Mouse (Mus musculus): ENCODE measurements around the gene Mrps7. TPM values are rescaled to one million over a fixed set of nuclear protein-coding genes. Genes with fewer than 3 reads are reported as not detected.

Gene Mrps7
- total and polyA plus RNA-seq, 3 experiments, result 33.9 to 80.1 (median 74.6) TPM

DNA sequence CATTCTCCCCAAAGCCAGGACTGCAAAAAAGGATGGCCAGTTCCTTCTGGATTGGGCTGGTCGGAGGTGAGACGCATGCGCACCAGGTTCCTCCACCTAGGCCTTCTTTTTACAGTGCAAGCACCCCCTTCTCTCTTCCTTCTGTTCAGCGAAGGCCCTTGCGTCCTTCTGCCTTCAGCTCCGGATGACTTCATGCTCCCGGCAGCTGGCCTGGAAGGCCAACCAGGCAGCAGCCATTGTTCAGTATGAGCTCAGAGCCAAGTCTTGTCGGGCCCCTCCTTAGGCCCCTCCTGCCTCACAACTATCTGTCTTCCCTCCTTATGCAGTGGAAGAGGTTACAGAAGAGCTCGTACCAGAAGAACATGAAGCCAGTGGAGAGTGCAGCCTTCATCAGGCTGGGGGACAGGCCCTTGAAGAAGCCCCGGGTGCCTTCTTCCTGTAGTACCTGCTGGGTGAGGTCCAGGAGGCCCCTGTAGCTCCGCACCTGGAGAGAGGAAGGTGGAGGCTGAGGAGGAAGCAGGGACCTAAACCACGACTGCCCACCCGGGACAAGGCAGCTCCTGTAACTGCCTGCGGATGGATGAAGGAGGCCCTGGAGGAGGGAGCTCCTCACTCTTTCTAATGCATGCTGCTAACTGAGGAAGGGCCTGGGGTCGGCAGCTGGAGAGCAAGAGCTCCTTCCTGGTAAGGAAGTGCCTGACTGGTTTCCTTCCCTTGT is 11.5 kb downstream of the Mrps7 start:
- DNase-seq, result peak in 1 of 2 experiments; percentile 36

DNA sequence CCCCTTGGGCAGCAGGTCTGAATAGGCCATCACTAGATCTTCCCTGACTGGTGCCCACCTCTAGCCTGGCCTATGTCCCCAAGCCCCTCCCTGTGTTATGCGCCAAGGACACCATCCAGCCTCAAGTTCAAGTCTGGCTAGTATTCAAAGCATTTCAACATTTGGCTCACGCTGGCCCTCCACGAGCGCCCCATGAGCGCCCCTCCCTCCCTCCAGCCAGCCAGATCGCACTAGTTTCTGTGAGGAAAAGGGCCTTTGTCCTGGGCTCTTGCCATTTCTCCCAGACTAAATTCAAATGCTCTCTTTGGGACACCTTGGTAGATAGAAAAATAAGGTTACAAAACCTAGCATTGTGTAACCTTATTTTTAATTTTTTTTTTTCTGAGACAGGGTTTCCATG is 12.2 kb downstream of the Mrps7 start:
- DNase-seq, result no peak

More for the DNA sequence above, 11.5 kb downstream of the Mrps7 start:
- H3K27me3 ChIP-seq (ENCODE audit: control insufficient read depth, insufficient read depth, low read length), result no peaks in the 10 kb centered on the region
- no peaks in the 10 kb centered on the region for H3K79me2 ChIP-seq (replicated peaks; ENCODE audit: control insufficient read depth, insufficient read depth, low read length)
- no peak overlapping the region for H3K4me3 ChIP-seq
- TF ChIP-seq EP300 (IDR thresholded peaks at IDR 0.05; ENCODE audit: insufficient read depth, low read depth, low read length), result no peak
- no peak for TF ChIP-seq CTCF (IDR thresholded peaks at IDR 0.05)
- no peak for TF ChIP-seq POLR2A (IDR thresholded peaks at IDR 0.05; ENCODE audit: insufficient read depth, low read depth, low read length)
- no peak overlapping the region for H3K9ac ChIP-seq (ENCODE audit: low read depth, low read length)
- H3K36me3 ChIP-seq (ENCODE audit: control insufficient read depth, insufficient read depth, low read length), result no peaks in the 10 kb centered on the region
- 55% methylated on average over 15 of the region's 15 CpGs for WGBS
- H3K27ac ChIP-seq, result no peak overlapping the region; the same call in 1 of the 2 replicates
- peaks cover 5% of the 10 kb centered on the region for H3K4me1 ChIP-seq (ENCODE audit: control insufficient read depth, insufficient read depth, low read length)
- intact Hi-C loops (cut with DNase I), result no loop called here

DNA sequence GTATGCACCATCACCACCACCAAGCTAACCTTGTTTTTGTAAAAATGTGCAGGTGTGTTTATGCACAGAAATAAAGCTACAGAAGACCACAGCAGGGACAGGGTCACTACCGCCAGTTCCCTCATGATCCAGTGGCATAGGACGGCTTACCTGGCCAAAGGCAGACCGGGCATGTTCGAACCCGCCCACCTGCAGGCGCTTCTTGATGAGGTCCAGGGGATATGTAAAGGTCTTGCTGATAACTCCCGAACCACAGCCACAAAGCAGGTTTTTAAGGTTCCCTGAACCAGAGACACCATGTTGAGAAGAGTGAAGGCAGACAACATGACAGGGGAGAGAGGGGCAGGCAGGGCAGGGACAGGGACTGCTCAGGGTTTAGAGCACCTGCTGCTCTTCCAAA is 12.6 kb downstream of the Mrps7 start:
- TF ChIP-seq CTCF (IDR thresholded peaks at IDR 0.05) (no peak), POLR2A (IDR thresholded peaks at IDR 0.05; ENCODE audit: insufficient read depth, low read depth, low read length) (no peak), EP300 (IDR thresholded peaks at IDR 0.05; ENCODE audit: insufficient read depth, low read depth, low read length) (no peak)
- no peak for DNase-seq
- Histone ChIP-seq H3K4me1 (ENCODE audit: control insufficient read depth, insufficient read depth, low read length) (peaks cover 5% of the 10 kb centered on the region), H3K27me3 (ENCODE audit: control insufficient read depth, insufficient read depth, low read length) (no peaks in the 10 kb centered on the region), H3K36me3 (ENCODE audit: control insufficient read depth, insufficient read depth, low read length) (no peaks in the 10 kb centered on the region), H3K4me3 (no peak overlapping the region), H3K79me2 (replicated peaks; ENCODE audit: control insufficient read depth, insufficient read depth, low read length) (no peaks in the 10 kb centered on the region), H3K27ac (no peak overlapping the region), H3K9ac (ENCODE audit: low read depth, low read length) (no peak overlapping the region)
- intact Hi-C loops (cut with DNase I), result no loop called here
- 93% methylated on average over 7 of the region's 7 CpGs for WGBS

More for the DNA sequence above, 12.2 kb downstream of the Mrps7 start:
- Histone ChIP-seq H3K36me3 (ENCODE audit: control insufficient read depth, insufficient read depth, low read length) (no peaks in the 10 kb centered on the region), H3K27me3 (ENCODE audit: control insufficient read depth, insufficient read depth, low read length) (no peaks in the 10 kb centered on the region), H3K4me3 (no peak overlapping the region), H3K27ac (no peak overlapping the region), H3K79me2 (replicated peaks; ENCODE audit: control insufficient read depth, insufficient read depth, low read length) (no peaks in the 10 kb centered on the region), H3K4me1 (ENCODE audit: control insufficient read depth, insufficient read depth, low read length) (peaks cover 5% of the 10 kb centered on the region), H3K9ac (ENCODE audit: low read depth, low read length) (no peak overlapping the region)
- 83% methylated on average over 6 of the region's 6 CpGs for WGBS
- TF ChIP-seq POLR2A (IDR thresholded peaks at IDR 0.05; ENCODE audit: insufficient read depth, low read depth, low read length) (no peak), CTCF (IDR thresholded peaks at IDR 0.05) (no peak), EP300 (IDR thresholded peaks at IDR 0.05; ENCODE audit: insufficient read depth, low read depth, low read length) (no peak)
- intact Hi-C loops (cut with DNase I), result no loop called here

DNA sequence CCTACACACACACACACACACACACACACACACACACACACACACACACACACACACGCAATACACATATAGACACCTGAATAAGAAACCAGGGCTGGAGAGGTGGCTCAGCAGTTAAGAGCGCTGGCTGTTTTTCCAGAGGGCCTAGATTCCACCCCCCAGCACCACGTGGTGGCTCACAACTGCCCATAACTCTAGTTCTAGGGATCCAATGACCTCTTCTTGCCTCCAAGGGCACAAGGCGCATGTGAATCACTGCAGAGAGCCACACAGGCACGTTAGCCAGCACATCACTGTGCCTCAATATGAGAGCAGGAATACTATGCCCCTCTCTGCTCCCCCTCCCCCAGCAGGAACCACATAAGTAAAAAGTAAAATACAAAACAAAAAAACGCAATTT is 13.2 kb downstream of the Mrps7 start:
- intact Hi-C loops (cut with DNase I), result no loop called here
- 82% methylated on average over 6 of the region's 6 CpGs for WGBS
- Histone ChIP-seq H3K79me2 (replicated peaks; ENCODE audit: control insufficient read depth, insufficient read depth, low read length) (no peaks in the 10 kb centered on the region), H3K27me3 (ENCODE audit: control insufficient read depth, insufficient read depth, low read length) (no peaks in the 10 kb centered on the region), H3K36me3 (ENCODE audit: control insufficient read depth, insufficient read depth, low read length) (no peaks in the 10 kb centered on the region), H3K27ac (no peak overlapping the region), H3K4me3 (no peak overlapping the region), H3K9ac (ENCODE audit: low read depth, low read length) (no peak overlapping the region), H3K4me1 (ENCODE audit: control insufficient read depth, insufficient read depth, low read length) (peaks cover 3% of the 10 kb centered on the region)
- TF ChIP-seq EP300 (IDR thresholded peaks at IDR 0.05; ENCODE audit: insufficient read depth, low read depth, low read length), result no peak
- TF ChIP-seq CTCF (IDR thresholded peaks at IDR 0.05), result no peak
- TF ChIP-seq POLR2A (IDR thresholded peaks at IDR 0.05; ENCODE audit: insufficient read depth, low read depth, low read length), result no peak
- DNase-seq, result no peak

DNA sequence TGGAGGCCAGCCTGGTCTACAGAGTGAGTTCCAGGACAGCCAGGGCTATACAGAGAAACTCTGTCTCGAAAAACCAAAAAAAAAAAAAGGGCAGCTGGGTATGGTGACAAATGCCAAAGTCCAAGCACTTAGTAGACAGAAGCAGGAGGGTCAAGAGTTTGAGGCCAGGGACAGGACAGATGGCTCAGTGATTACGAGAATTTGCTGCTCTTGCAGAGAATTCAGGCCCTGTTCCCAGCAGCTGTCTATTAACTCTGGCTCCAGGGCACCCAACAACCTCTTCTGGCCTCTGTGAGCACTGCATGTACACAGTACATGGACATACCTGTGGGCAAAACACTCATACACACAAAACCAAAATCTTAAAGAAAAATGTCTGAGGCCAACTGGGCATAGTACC is 14.3 kb downstream of the Mrps7 start:
- Histone ChIP-seq H3K27ac (no peak overlapping the region), H3K4me3 (no peak overlapping the region), H3K79me2 (replicated peaks; ENCODE audit: control insufficient read depth, insufficient read depth, low read length) (no peaks in the 10 kb centered on the region), H3K27me3 (ENCODE audit: control insufficient read depth, insufficient read depth, low read length) (no peaks in the 10 kb centered on the region), H3K9ac (ENCODE audit: low read depth, low read length) (no peak overlapping the region), H3K4me1 (ENCODE audit: control insufficient read depth, insufficient read depth, low read length) (peaks cover 3% of the 10 kb centered on the region), H3K36me3 (ENCODE audit: control insufficient read depth, insufficient read depth, low read length) (no peaks in the 10 kb centered on the region)
- DNase-seq, result no peak
- 90% methylated on average over 2 of the region's 2 CpGs for WGBS
- TF ChIP-seq CTCF (IDR thresholded peaks at IDR 0.05) (no peak), EP300 (IDR thresholded peaks at IDR 0.05; ENCODE audit: insufficient read depth, low read depth, low read length) (no peak), POLR2A (IDR thresholded peaks at IDR 0.05; ENCODE audit: insufficient read depth, low read depth, low read length) (no peak)
- intact Hi-C loops (cut with DNase I), result no loop called here

DNA sequence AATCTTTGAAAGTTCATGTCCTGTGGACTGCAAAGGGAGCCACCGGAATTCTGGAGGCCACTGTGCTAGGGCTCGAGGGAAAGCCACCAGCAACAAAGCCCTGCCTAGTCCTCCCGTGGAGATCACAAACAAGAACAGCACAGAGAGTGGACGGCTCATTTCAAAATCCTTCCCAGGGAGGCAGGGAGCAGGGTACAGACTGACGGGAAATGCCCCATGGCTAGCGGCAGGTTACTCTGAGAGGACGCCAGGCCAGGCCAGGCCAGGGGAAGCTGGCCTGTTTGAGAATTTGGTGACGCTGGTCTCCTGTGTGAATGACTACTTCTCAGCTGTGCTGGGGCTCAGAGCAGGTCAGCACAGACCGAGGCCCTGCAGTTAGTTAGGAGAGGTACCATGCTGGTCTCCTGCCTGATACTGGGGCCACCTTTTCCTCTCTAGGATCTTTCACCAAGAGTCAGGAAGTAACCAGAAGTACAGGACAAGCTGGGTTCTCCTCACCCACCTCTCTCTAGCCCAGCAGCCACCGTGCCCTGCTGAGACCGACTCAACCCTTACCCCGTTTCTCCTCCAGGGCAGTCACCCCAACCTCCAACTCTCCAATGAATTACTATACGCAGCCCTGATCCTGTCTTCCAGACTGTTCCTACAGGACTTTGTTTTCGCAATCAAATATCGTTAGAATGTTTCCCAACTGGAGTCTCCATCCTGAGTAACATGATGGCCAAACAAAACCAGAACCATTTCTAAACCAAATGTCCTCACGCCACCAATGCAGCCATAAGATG is 15.2 kb downstream of the Mrps7 start:
- Histone ChIP-seq H3K27me3 (ENCODE audit: control insufficient read depth, insufficient read depth, low read length) (no peaks in the 10 kb centered on the region), H3K27ac (no peak overlapping the region), H3K4me3 (no peak overlapping the region), H3K36me3 (ENCODE audit: control insufficient read depth, insufficient read depth, low read length) (no peaks in the 10 kb centered on the region), H3K9ac (ENCODE audit: low read depth, low read length) (no peak overlapping the region), H3K4me1 (ENCODE audit: control insufficient read depth, insufficient read depth, low read length) (no peaks in the 10 kb centered on the region), H3K79me2 (replicated peaks; ENCODE audit: control insufficient read depth, insufficient read depth, low read length) (no peaks in the 10 kb centered on the region)
- intact Hi-C loops (cut with DNase I), result no loop called here
- no peak for DNase-seq
- WGBS, result 91% methylated on average over 16 of the region's 16 CpGs
- TF ChIP-seq CTCF (IDR thresholded peaks at IDR 0.05) (no peak), EP300 (IDR thresholded peaks at IDR 0.05; ENCODE audit: insufficient read depth, low read depth, low read length) (no peak), POLR2A (IDR thresholded peaks at IDR 0.05; ENCODE audit: insufficient read depth, low read depth, low read length) (no peak)
